Mouse (Mus musculus): ENCODE measurements around the gene Cyp46a1. TPM values are rescaled to one million over a fixed set of nuclear protein-coding genes. Genes with fewer than 3 reads are reported as not detected.
A peak's percentile ranks its signal among the peaks of the same experiment; 100 is the strongest.

The Cyp46a1 gene
- total and polyA plus RNA-seq, 2 experiments from 2014 or later: 36.3 to 46.2 TPM

- TF ChIP-seq CTCF (IDR thresholded peaks at IDR 0.05; ENCODE audit: low read depth): no peak
- DNase-seq (ENCODE audit: low spot score) (peak; percentile 57), ATAC-seq (peak; percentile 53)
- Histone ChIP-seq H3K4me1 (ENCODE audit: insufficient read depth, low read length) (peaks cover 7% of the 10 kb centered on the region; the same call in 1 of the 2 replicates), H3K9me3 (ENCODE audit: low read length) (no peaks in the 10 kb centered on the region), H3K4me2 (ENCODE audit: low read depth, low read length) (no peak overlapping the region), H3K36me3 (ENCODE audit: insufficient read depth, low read length) (no peaks in the 10 kb centered on the region), H3K9ac (replicated peaks; ENCODE audit: low read length) (no peak overlapping the region), H3K4me3 (ENCODE audit: low read length) (no peak overlapping the region), H3K27ac (no peak overlapping the region), H3K27me3 (ENCODE audit: insufficient read depth, low read length) (no peaks in the 10 kb centered on the region)
- WGBS: 16% methylated on average over 9 of the region's 9 CpGs
Observed at GRCm38 (mm10) chr12:108292419-108292818, 41.8 kb upstream of the Cyp46a1 start.

GRCm38 (mm10) chr12:108292957-108293356, 41.2 kb upstream of the Cyp46a1 start:
- Histone ChIP-seq H3K4me2 (ENCODE audit: low read depth, low read length) (no peak overlapping the region), H3K4me3 (ENCODE audit: low read length) (no peak overlapping the region), H3K4me1 (ENCODE audit: insufficient read depth, low read length) (peaks cover 7% of the 10 kb centered on the region; the same call in 1 of the 2 replicates), H3K36me3 (ENCODE audit: insufficient read depth, low read length) (no peaks in the 10 kb centered on the region), H3K9me3 (ENCODE audit: low read length) (no peaks in the 10 kb centered on the region), H3K27ac (no peak overlapping the region), H3K9ac (replicated peaks; ENCODE audit: low read length) (no peak overlapping the region), H3K27me3 (ENCODE audit: insufficient read depth, low read length) (no peaks in the 10 kb centered on the region)
- DNase-seq (ENCODE audit: low spot score) (peak; percentile 85), ATAC-seq (peak; percentile 36)
- peak; percentile 95 for TF ChIP-seq CTCF (IDR thresholded peaks at IDR 0.05; ENCODE audit: low read depth)
- 3% methylated on average over 8 of the region's 8 CpGs for WGBS

- WGBS: 57% methylated on average over 3 of the region's 3 CpGs
- ATAC-seq (peak; percentile 36; the same call in 1 of the 2 replicates), DNase-seq (ENCODE audit: low spot score) (no peak)
- H3K27me3 ChIP-seq (ENCODE audit: insufficient read depth, low read length): no peaks in the 10 kb centered on the region
- no peak overlapping the region for H3K9ac ChIP-seq (replicated peaks; ENCODE audit: low read length)
- no peaks in the 10 kb centered on the region for H3K36me3 ChIP-seq (ENCODE audit: insufficient read depth, low read length)
- no peak overlapping the region for H3K27ac ChIP-seq
- H3K4me2 ChIP-seq (ENCODE audit: low read depth, low read length): no peak overlapping the region
- no peaks in the 10 kb centered on the region for H3K9me3 ChIP-seq (ENCODE audit: low read length)
- no peak overlapping the region for H3K4me3 ChIP-seq (ENCODE audit: low read length)
- H3K4me1 ChIP-seq (ENCODE audit: insufficient read depth, low read length): peaks cover 7% of the 10 kb centered on the region; the same call in 1 of the 2 replicates
- TF ChIP-seq CTCF (IDR thresholded peaks at IDR 0.05; ENCODE audit: low read depth): no peak
Observed at GRCm38 (mm10) chr12:108294620-108295019, 39.6 kb upstream of the Cyp46a1 start.

GRCm38 (mm10) chr12:108297033-108297432, 37.1 kb upstream of the Cyp46a1 start:
- Histone ChIP-seq H3K27me3 (ENCODE audit: insufficient read depth, low read length) (no peaks in the 10 kb centered on the region), H3K9me3 (ENCODE audit: low read length) (no peaks in the 10 kb centered on the region), H3K27ac (no peak overlapping the region), H3K36me3 (ENCODE audit: insufficient read depth, low read length) (no peaks in the 10 kb centered on the region), H3K4me2 (ENCODE audit: low read depth, low read length) (no peak overlapping the region), H3K4me3 (ENCODE audit: low read length) (no peak overlapping the region), H3K4me1 (ENCODE audit: insufficient read depth, low read length) (peaks cover 7% of the 10 kb centered on the region; the same call in 1 of the 2 replicates), H3K9ac (replicated peaks; ENCODE audit: low read length) (no peak overlapping the region)
- peak; percentile 50 for TF ChIP-seq CTCF (IDR thresholded peaks at IDR 0.05; ENCODE audit: low read depth)
- ATAC-seq: no peak
- peak; percentile 54 for DNase-seq (ENCODE audit: low spot score)
- WGBS: 85% methylated on average over 6 of the region's 6 CpGs

- Histone ChIP-seq H3K4me3 (ENCODE audit: low read length) (no peak overlapping the region), H3K9ac (replicated peaks; ENCODE audit: low read length) (no peak overlapping the region), H3K9me3 (ENCODE audit: low read length) (no peaks in the 10 kb centered on the region), H3K4me2 (ENCODE audit: low read depth, low read length) (no peak overlapping the region), H3K27me3 (ENCODE audit: insufficient read depth, low read length) (no peaks in the 10 kb centered on the region), H3K36me3 (ENCODE audit: insufficient read depth, low read length) (no peaks in the 10 kb centered on the region), H3K4me1 (ENCODE audit: insufficient read depth, low read length) (0 out of 2 replicates have a peak, but pooled peaks cover 2% of the 10 kb centered on the region), H3K27ac (no peak overlapping the region)
- TF ChIP-seq CTCF (IDR thresholded peaks at IDR 0.05; ENCODE audit: low read depth): no peak
- DNase-seq (ENCODE audit: low spot score) (no peak), ATAC-seq (no peak)
- WGBS: 67% methylated on average over 6 of the region's 6 CpGs
Observed at GRCm38 (mm10) chr12:108301006-108301405, 33.2 kb upstream of the Cyp46a1 start.

- WGBS: 42% methylated on average over 6 of the region's 6 CpGs
- ATAC-seq (no peak), DNase-seq (ENCODE audit: low spot score) (no peak)
- H3K4me2 ChIP-seq (ENCODE audit: low read depth, low read length): no peak overlapping the region
- no peak overlapping the region for H3K27ac ChIP-seq
- H3K4me1 ChIP-seq (ENCODE audit: insufficient read depth, low read length): 0 out of 2 replicates have a peak, but pooled peaks cover 3% of the 10 kb centered on the region
- H3K9ac ChIP-seq (replicated peaks; ENCODE audit: low read length): no peak overlapping the region
- H3K9me3 ChIP-seq (ENCODE audit: low read length): no peaks in the 10 kb centered on the region
- H3K27me3 ChIP-seq (ENCODE audit: insufficient read depth, low read length): no peaks in the 10 kb centered on the region
- no peak overlapping the region for H3K4me3 ChIP-seq (ENCODE audit: low read length)
- no peaks in the 10 kb centered on the region for H3K36me3 ChIP-seq (ENCODE audit: insufficient read depth, low read length)
- no peak for TF ChIP-seq CTCF (IDR thresholded peaks at IDR 0.05; ENCODE audit: low read depth)
Observed at GRCm38 (mm10) chr12:108303778-108304365, 30.3 kb upstream of the Cyp46a1 start.

- Histone ChIP-seq H3K36me3 (ENCODE audit: insufficient read depth, low read length) (no peaks in the 10 kb centered on the region), H3K9ac (replicated peaks; ENCODE audit: low read length) (no peak overlapping the region), H3K4me2 (ENCODE audit: low read depth, low read length) (no peak overlapping the region), H3K9me3 (ENCODE audit: low read length) (no peaks in the 10 kb centered on the region), H3K4me1 (ENCODE audit: insufficient read depth, low read length) (0 out of 2 replicates have a peak, but pooled peaks cover 3% of the 10 kb centered on the region), H3K27me3 (ENCODE audit: insufficient read depth, low read length) (no peaks in the 10 kb centered on the region), H3K4me3 (ENCODE audit: low read length) (no peak overlapping the region), H3K27ac (no peak overlapping the region)
- no peak for TF ChIP-seq CTCF (IDR thresholded peaks at IDR 0.05; ENCODE audit: low read depth)
- no peak for ATAC-seq
- WGBS: 76% methylated on average over 8 of the region's 8 CpGs
- DNase-seq (ENCODE audit: low spot score): no peak
Observed at GRCm38 (mm10) chr12:108305172-108305571, 29.0 kb upstream of the Cyp46a1 start.

Measured in hindbrain, postnatal 0 days (tissue).